Mouse (Mus musculus) urinary bladder, postnatal 14 days (tissue): ENCODE results near the gene Fam160b1.

Experiments
- DNase-seq: peaks from one replicate; pipeline ENCODE4 v3.0.0; 2021; ENCODE audit warnings: low spot score

Fam160b1 gene

DNA sequence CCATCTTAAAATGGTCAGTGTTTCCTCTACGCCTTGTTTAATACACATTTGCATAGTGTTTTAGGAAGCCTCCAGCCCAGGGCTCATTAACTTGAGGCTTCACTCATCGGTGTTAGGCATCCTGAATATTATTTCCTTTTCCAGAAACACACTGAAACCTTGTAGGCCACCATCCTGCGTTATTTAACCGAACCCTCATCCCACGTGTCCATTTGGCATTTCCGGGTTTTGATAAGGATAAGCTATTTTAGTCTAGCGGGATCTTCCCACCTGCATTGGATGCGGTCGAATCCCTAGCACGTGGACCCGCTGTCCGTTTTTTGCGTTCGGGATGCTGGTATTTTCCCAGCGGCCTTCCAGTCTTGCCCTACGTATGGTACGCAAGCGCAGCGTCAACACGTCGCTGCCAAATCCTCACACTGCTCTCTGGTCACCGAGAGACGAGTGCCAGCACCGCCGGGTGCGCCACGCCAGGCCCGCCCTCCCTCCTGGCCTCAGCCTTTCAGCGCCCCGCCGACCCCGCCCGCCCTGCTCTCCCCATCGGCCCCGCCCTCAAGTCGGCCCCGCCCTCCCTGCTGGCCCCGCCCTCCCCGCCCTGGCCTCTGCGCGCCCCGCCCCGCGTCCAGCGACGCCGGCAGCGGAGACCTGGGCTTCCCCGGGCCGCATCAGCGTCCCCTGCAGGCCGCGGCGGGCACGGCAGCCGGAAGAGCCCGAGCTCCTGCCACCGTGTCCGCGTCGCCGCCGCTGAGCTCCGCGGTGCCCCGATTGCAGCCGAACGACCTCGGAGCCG lies at the start of gene Fam160b1:
Fam160b1 (plus strand) TSS at position 340 of the 790 bp plus-strand sequence.
- DNase-seq = peak; percentile 94

GRCm38 (mm10) chr19:57313226-57313625 lies 47.3 kb upstream of the Fam160b1 start:
- DNase-seq = no peak

GRCm38 (mm10) chr19:57313891-57314345 lies 46.6 kb upstream of the Fam160b1 start:
- DNase-seq = no peak

DNA sequence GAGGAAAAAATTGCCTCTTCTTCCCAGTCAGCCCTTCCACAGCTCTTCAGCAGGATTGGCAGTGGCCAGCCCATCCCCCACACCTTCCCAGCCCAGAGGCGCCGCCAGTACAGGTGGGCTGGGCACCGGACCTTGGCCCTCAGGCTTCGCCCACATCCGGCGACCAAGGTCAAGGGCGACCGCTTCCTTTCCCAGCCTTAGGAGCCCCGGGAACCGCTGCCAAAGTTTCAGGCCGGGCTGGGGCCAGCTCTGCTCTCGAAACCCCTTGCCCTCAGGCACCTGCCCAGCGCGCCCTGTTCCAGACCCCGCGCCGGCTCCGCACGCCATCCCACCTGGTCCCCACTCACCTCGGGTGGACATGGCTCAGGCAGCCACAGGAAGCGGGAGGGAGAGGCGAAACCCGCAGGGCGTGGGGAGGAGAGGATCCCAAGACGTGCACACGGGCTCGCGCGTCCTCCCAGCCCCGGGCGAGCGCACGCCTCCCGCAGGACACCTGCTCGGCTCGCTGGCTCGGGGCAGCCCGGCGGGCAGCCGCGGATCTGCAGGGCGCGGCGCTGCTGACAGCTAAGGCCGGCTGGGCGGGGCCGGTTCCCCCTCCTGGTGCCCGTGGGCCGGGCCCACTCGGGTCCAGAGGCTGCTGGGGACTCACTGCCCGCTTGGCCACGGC lies 46.0 kb upstream of the Fam160b1 start, which contains the start of gene Ablim1:
Ablim1 (minus strand) TSS at position 574 of the 667 bp plus-strand sequence.
- DNase-seq = peak; percentile 34

- DNase-seq = no peak
Measured at GRCm38 (mm10) chr19:57315013-57315565, 45.4 kb upstream of the Fam160b1 start.

DNA sequence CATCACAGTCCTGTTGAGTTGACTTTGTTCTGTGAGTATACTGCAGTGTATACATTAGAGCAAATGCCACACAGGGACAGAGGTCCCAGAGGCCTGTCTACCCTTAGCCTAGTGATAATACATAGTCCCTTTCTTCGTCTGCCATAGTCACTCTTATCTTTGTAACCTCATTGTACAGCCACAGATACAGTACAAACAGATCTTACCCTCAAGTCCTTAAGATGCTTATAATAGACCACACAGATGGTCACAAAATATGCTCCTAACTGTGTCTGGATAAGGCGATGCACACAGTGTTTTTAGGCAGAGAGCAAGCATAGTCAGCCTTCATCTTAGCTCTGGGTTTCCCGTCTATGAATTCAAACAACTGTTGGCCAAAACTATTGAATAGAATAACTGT lies 43.9 kb upstream of the Fam160b1 start:
- no peak for DNase-seq

- no peak for DNase-seq
Measured at GRCm38 (mm10) chr19:57320656-57321382, 39.7 kb upstream of the Fam160b1 start.

DNA sequence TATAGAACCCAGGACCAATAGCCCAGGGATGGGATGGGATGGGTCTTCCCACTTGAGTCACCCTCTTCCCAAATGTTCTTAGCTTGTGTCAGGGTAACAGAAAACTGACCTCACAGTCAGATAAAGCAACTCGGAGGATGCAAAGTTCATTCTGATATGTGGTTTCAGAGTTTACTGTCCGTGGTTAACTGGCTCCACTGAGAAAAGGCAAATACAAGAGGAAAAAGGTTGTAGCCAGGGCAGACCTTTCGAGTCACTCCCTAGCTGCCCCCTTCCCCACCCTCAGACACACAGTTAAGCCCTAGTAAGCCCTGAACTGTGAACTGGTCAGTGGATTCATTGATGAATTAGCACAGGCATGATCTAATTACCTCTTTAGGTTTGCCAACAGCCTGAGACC lies 38.6 kb upstream of the Fam160b1 start:
- no peak for DNase-seq

DNA sequence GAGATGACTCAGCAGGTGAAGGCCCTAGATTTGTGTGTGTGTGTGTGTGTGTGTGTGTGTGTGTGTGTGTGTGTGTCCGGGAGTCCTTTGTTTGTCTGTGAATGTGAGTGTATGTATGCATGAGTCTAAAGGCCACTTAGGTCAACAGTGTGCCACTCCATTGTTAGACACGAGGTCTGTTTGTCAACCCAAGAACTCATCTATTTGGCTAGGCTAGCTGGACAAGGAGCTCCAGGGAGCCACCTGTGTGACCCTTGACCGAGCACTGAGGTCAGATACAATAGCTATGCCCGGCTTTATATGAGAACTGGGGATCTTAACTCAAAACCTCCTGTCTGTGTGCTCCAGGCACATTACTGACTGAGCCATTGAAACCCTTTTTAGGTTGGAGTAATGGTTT lies 38.0 kb upstream of the Fam160b1 start:
- no peak for DNase-seq

- DNase-seq = no peak
Measured at GRCm38 (mm10) chr19:57323087-57323486, 37.4 kb upstream of the Fam160b1 start.

- DNase-seq = peak; percentile 78
Measured at GRCm38 (mm10) chr19:57325748-57326300, 34.7 kb upstream of the Fam160b1 start.

DNA sequence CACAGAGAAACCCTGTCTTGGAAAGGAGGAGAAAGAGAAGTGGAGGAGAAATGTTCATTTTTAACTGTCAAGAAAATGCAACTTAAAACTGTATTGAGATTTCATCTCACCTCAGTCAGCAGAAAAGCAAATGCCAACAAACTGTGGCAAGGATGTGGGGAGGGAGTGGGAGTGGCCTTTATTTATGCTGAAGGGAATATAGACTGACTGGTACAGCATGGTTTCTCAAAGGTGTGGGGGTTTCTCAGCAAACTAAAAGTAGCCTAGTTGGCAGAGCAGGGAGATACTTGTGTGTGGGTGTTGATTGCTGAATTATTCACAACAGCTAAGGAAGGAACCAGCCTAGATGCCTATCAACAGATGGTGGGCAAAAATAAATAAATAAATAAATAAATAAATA lies 32.8 kb upstream of the Fam160b1 start:
- no peak for DNase-seq

GRCm38 (mm10) chr19:57328269-57328668 lies 32.2 kb upstream of the Fam160b1 start:
- no peak for DNase-seq

DNA sequence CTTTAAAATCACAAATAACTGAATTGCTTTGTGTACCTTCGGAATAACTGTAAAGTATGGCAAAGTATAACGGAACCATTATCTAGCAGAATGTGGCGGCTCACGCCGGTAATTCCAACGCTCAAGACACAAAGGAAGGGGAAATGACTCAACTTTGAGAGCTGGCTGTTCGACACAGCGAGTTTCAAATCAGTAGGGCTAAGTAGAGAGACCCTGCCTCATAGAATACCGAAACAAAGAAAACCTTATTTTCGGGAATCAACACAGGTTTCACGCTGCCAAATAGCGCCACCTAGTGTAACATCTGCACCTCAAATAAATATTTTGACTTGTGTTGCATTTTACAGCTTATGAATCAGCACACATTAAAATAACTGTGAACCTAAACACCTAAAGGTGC lies 31.7 kb upstream of the Fam160b1 start:
- peak; percentile 42 for DNase-seq

GRCm38 (mm10) chr19:57330309-57330708 lies 30.2 kb upstream of the Fam160b1 start:
- no peak for DNase-seq

- no peak for DNase-seq
Measured at GRCm38 (mm10) chr19:57331237-57331636, 29.2 kb upstream of the Fam160b1 start.

- DNase-seq = no peak
Measured at GRCm38 (mm10) chr19:57333356-57333755, 27.1 kb upstream of the Fam160b1 start.

DNA sequence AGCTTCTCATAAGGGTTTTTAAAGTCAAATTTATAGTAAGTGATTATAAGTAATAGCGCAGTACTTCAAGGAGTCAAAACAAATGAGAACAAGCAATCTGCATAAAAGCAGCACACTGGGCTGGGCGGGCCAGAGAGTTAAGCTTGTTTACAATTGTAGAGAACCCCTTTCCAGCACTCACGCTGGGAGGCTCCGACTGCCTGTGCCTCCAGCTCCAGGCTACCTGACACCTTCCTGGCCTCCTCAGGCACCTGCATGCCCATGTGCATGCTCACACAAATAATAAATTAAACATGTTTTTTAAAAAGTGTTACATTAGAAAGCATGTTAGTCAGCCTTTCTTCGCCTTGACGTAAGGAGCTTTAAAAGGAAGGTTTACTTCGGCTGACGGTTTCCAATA lies 25.3 kb upstream of the Fam160b1 start:
- no peak for DNase-seq

DNA sequence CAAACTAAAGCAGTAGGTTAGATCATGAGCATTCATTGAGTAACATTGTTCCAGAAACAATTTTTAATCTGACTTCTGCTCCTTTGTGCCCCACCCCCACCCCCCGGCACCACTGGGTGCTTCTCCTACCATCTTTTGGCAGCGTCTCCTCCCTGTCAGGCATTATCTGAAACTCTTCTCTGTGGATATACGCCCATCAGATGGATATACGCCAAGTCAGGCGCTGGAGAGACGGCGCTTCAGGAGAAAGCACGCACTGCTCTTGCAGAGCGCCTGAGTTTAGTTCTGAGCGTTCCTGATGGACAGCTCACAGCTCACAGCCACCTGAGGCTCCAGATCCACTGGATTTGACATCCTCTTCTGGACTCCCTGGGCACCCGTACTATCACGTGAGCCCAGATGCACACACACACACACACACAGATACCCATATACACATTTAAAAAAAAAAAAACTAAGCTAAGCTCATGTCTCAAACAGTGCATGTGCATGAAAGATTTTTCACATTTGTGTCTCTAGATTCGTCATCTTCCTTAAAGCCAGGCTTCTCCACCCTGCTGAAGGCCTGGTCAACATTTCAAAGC lies 21.1 kb upstream of the Fam160b1 start:
- DNase-seq = no peak

GRCm38 (mm10) chr19:57340900-57341742 lies 19.4 kb upstream of the Fam160b1 start:
- no peak for DNase-seq

DNA sequence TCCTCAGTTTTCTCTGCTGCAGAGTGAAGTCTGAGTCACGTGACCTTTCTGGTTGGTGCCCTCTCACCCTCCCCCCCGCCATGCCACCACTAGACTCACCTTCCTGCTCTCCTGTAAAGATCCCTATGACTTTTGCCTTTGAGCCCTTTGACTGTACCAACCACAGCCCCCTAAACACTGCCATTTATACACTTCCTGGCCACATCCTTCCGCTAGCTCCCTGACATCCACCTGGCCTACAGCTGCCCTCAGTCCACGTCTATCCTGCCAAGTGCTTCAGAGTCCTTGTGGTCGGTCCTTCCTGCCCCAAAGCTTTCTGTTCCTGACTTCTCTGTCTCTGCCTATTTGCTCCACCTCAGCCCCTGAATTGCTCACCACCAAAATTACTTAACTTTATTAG lies 16.6 kb upstream of the Fam160b1 start:
- DNase-seq = no peak
